Mouse (Mus musculus) ES-E14 (cell line): ENCODE results near the gene C1s1. TPM values are rescaled to one million over a fixed set of nuclear protein-coding genes. Genes with fewer than 3 reads are reported as not detected.
"Not testable (repeated sequence)": the region's sequence is repeated elsewhere in the genome, so short reads cannot be mapped to it uniquely, and the experiment has no call there.

Source experiments
- DNase-seq: peaks from one replicate; pipeline ENCODE4 v3.0.0-alpha.2; 2013; ENCODE audit warnings: low read depth, low spot score
- H3K27ac ChIP-seq: 2 replicates; pipeline ENCODE4 v1.5.1; 2012; ENCODE audit warnings: low read depth, mild to moderate bottlenecking, low read length, moderate library complexity, mixed read lengths; ENCODE audit not compliant: poor library complexity, insufficient read depth, severe bottlenecking
- H3K36me3 ChIP-seq: 2 replicates; pipeline ENCODE4 v1.6.1; 2012; ENCODE audit warnings: mild to moderate bottlenecking, low read length, moderate library complexity, mixed read lengths; ENCODE audit not compliant: control insufficient read depth, poor library complexity, insufficient read depth, severe bottlenecking
- H3K4me1 ChIP-seq, 2 experiments: fragments of 150-350 bp in 1 of 2; sonication (generic) in 1 of 2; 2 replicates each; pipeline ENCODE4 v1.6.1; 2012; ENCODE audit warnings: low read length in 2 of 2, mild to moderate bottlenecking in 1 of 2, mixed read lengths in 1 of 2; ENCODE audit not compliant: control insufficient read depth in 2 of 2, insufficient read depth in 2 of 2, poor library complexity in 1 of 2
- H3K4me3 ChIP-seq, 2 experiments: fragments of 150-350 bp in 1 of 2; sonication (generic) in 1 of 2; 2 replicates each; pipeline ENCODE4 v1.5.1; 2012; ENCODE audit warnings: low read length in 2 of 2, low read depth in 1 of 2, mild to moderate bottlenecking in 1 of 2, mixed read lengths in 1 of 2; ENCODE audit not compliant: insufficient read depth in 1 of 2, poor library complexity in 1 of 2, severe bottlenecking in 1 of 2
- H3K9ac ChIP-seq: 2 replicates; pipeline ENCODE4 v1.6.1; 2012; ENCODE audit warnings: low read depth, mild to moderate bottlenecking, low read length, mixed read lengths; ENCODE audit not compliant: poor library complexity, insufficient read depth, severe bottlenecking
- H3K9me3 ChIP-seq: fragments of 150-350 bp; sonication (generic); 2 replicates; pipeline ENCODE4 v1.6.1; 2012; ENCODE audit warnings: low read depth, mild to moderate bottlenecking, low read length; ENCODE audit not compliant: control insufficient read depth, insufficient read depth
- CHD2 ChIP-seq: IDR thresholded peaks from 2 replicates; pipeline ENCODE4 v1.6.1; 2014; ENCODE audit warnings: mild to moderate bottlenecking, low read depth, low read length, inconsistent platforms
- HCFC1 ChIP-seq: IDR thresholded peaks from 2 replicates; pipeline ENCODE4 v1.6.1; 2012; ENCODE audit warnings: low read length, inconsistent platforms, borderline replicate concordance; ENCODE audit not compliant: insufficient read depth
- MAFK ChIP-seq: IDR thresholded peaks from 2 replicates; pipeline ENCODE4 v1.6.1; 2014; ENCODE audit warnings: mild to moderate bottlenecking, low read depth, low read length, inconsistent platforms; ENCODE audit not compliant: insufficient read depth
- ZC3H11A ChIP-seq: IDR thresholded peaks from 2 replicates; pipeline ENCODE4 v1.6.1; 2012; ENCODE audit warnings: low read depth, mild to moderate bottlenecking, inconsistent platforms, low read length, borderline replicate concordance
- ZNF384 ChIP-seq: IDR thresholded peaks from 2 replicates; pipeline ENCODE4 v1.6.1; 2012; ENCODE audit warnings: low read depth, low read length, inconsistent platforms
- in situ Hi-C, 2 experiments: fragments of 600-800 bp; cut with MboI; formaldehyde crosslinking; loops; one replicate each; pipeline ENCODE4 v1.15.1; 2025; ENCODE audit warnings: low sequenced_read_pairs in 2 of 2, inconsistent platforms in 1 of 2; ENCODE audit not compliant: unreplicated experiment in 2 of 2
- total RNA-seq: library from RNA; depleted of rRNA; stranded (reverse); fragments of 300-350 nt; gene quantifications from 2 replicates; pipeline ENCODE4 v1.2.3, GENCODE M21; 2012; rRNA removed

The C1s1 gene
- total RNA-seq, 1 experiment, result 2.6 TPM

- in situ Hi-C loops, result no loop called here
- Histone ChIP-seq H3K9ac (peak overlapping the region; percentile 71), H3K27ac (no peak overlapping the region), H3K4me3 (peak overlapping the region; percentile 36 to 82), H3K36me3 (no peaks in the 10 kb centered on the region), H3K9me3 (no peaks in the 10 kb centered on the region), H3K4me1 (peaks cover 5 to 8% of the 10 kb centered on the region in 2 experiments; a peak in 2 of 4 replicates)
- peak; percentile 88 for TF ChIP-seq ZNF384
- TF ChIP-seq MAFK, result no peak
- no peak for DNase-seq
Observed at GRCm38 (mm10) chr6:124485414-124486144, 56.6 kb downstream of the C1s1 start.

- H3K36me3 ChIP-seq, result no peaks in the 10 kb centered on the region
Observed at GRCm38 (mm10) chr6:124484851-124485250, 57.3 kb downstream of the C1s1 start.

GRCm38 (mm10) chr6:124483831-124484230 lies 58.3 kb downstream of the C1s1 start:
- H3K9ac ChIP-seq, DNase-seq, H3K36me3 ChIP-seq, in situ Hi-C loops, H3K9me3 ChIP-seq, H3K27ac ChIP-seq, H3K4me3 ChIP-seq: not testable (repeated sequence)
- H3K4me1 ChIP-seq, result peaks cover 5 to 20% of the 10 kb centered on the region in 2 experiments; a peak in 3 of 4 replicates

More at GRCm38 (mm10) chr6:124484851-124485250, 57.3 kb downstream of the C1s1 start:
- in situ Hi-C loops, result no loop called here
- Histone ChIP-seq H3K4me1 (peaks cover 5 to 11% of the 10 kb centered on the region in 2 experiments; a peak in 3 of 4 replicates), H3K4me3 (peak overlapping the region in 1 of 2 experiments; percentile 82; a peak in 2 of 4 replicates), H3K9me3 (no peaks in the 10 kb centered on the region), H3K9ac (no peak overlapping the region; the same call in 1 of the 2 replicates), H3K27ac (no peak overlapping the region)
- TF ChIP-seq ZC3H11A, result no peak
- no peak for TF ChIP-seq CHD2
- TF ChIP-seq ZNF384, result no peak
- TF ChIP-seq MAFK, result no peak
- no peak for TF ChIP-seq HCFC1
- no peak for DNase-seq

DNA sequence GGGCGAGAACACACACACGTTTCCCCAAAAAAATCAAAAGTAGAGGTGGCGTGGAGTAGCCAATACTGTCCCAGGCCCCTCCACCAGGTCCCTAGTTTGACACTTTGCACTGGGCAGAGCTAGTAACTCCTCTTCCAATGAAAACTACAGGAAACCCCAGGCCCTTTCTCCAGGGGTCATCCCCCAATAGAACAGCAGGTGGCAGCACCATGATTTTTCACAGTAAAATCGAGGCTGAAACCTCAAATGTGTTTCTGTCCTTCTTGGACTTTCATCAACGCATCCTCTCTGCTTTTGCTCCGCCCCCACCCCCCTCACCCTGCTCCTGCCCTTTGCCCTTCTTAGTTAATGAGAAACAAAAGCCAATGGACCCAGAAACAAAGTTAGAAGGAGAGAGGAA lies 60.6 kb downstream of the C1s1 start:
- DNase-seq, result no peak
- H3K9ac ChIP-seq, result 0 out of 2 replicates have a peak overlapping the region, but pooled peaks have one; percentile 23
- H3K27ac ChIP-seq, result no peak overlapping the region
- in situ Hi-C loops, result no loop called here
- peaks cover 4% of the 10 kb centered on the region for H3K36me3 ChIP-seq
- H3K9me3 ChIP-seq, result no peaks in the 10 kb centered on the region
- no peak overlapping the region for H3K4me3 ChIP-seq
- H3K4me1 ChIP-seq, result peaks cover 5 to 27% of the 10 kb centered on the region in 2 experiments; a peak in 3 of 4 replicates
- TF ChIP-seq CHD2 (0 out of 2 replicates have a peak, but pooled peaks have one; percentile 41), HCFC1 (no peak)

Other genes with a start within 250 kb of the C1s1 start
- 0.05 and 0.22 TPM in 2 replicates for gene Cd163, start 237.7 kb downstream of the C1s1 start, total RNA-seq
- 34.4 and 35.7 TPM in 2 replicates for gene Pex5, start 127.3 kb downstream of the C1s1 start, total RNA-seq
- 37.0 and 79.2 TPM in 2 replicates for gene Clstn3, start 77.6 kb downstream of the C1s1 start, total RNA-seq
- gene C1rl, start 49.2 kb downstream of the C1s1 start, total RNA-seq, result 1.0 and 2.2 TPM in 2 replicates
- gene C1ra, start 30.0 kb downstream of the C1s1 start, total RNA-seq, result 0.26 and 0.31 TPM in 2 replicates
- gene C1rb, start 27.9 kb upstream of the C1s1 start, total RNA-seq, result 0.26 TPM in 1 of 2 replicates, not detected in the other
- 0.27 and 0.63 TPM in 2 replicates for gene C1s2, start 93.7 kb upstream of the C1s1 start, total RNA-seq
- 65.5 and 107 TPM in 2 replicates for gene Lpcat3, start 120.7 kb upstream of the C1s1 start, total RNA-seq
- gene Emg1, start 169.8 kb upstream of the C1s1 start, total RNA-seq, result 292 and 344 TPM in 2 replicates
- 530 and 581 TPM in 2 replicates for gene Phb2, start 170.0 kb upstream of the C1s1 start, total RNA-seq
- 15.1 and 16.5 TPM in 2 replicates for gene Ptpn6, start 196.4 kb upstream of the C1s1 start, total RNA-seq
- gene Grcc10, start 199.0 kb upstream of the C1s1 start, total RNA-seq, result 108 and 128 TPM in 2 replicates
- 0.13 TPM in 1 of 2 replicates, not detected in the other for gene Gm45234, start 213.7 kb upstream of the C1s1 start, total RNA-seq
- 4.7 and 8.9 TPM in 2 replicates for gene Atn1, start 214.2 kb upstream of the C1s1 start, total RNA-seq
- gene Eno2, start 227.3 kb upstream of the C1s1 start, total RNA-seq, result 10.1 and 17.9 TPM in 2 replicates
- gene Lrrc23, start 237.4 kb upstream of the C1s1 start, total RNA-seq, result 0.37 TPM in 1 of 2 replicates, not detected in the other